Mouse (Mus musculus): ENCODE results near the gene Tctn1.
A peak's percentile ranks its signal among the peaks of the same experiment; 100 is the strongest.

The Tctn1 gene

GRCm38 (mm10) chr5:122263933-122264905 lies at the start of gene Tctn1:
Gene Tctn1, minus strand, starts transcription at chr5:122264460.
- DNase-seq: peak; percentile 91

DNA sequence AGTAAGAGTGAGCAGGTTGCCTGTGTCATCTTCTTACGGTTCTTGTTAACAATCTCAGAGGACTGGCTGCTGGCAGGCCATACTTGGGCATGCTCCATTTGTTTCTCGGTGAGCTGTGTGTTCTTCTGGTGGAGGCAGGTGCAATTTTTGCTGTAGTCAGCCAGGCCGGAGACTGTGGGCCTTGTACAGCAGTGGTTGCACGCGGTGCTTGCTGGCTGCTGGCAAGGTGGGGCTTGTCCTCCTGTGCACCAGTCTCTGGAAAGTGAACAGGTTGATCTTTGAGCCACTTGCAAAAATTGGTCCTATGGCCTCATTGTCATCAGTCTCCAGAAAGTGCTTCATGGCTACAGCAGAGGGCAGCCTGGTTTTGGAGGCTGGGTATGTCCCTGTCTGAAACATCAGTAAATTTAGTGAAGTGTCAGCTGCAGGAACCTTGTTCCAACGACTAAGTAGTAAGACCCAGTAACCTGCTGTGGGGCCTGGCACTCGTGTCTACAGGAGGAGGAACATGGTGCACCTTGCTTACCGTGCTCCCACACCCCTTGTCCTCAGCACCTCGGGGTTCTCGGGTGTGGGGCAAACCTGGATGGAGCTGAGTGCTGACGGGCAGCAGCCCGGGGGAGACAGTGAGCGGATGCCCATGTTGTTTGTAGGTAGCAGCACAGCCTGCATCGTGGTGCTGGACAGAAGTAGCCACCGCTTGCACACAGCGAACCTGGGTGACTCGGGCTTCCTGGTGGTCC lies 48.9 kb upstream of the Tctn1 start:
- no peak for DNase-seq

DNA sequence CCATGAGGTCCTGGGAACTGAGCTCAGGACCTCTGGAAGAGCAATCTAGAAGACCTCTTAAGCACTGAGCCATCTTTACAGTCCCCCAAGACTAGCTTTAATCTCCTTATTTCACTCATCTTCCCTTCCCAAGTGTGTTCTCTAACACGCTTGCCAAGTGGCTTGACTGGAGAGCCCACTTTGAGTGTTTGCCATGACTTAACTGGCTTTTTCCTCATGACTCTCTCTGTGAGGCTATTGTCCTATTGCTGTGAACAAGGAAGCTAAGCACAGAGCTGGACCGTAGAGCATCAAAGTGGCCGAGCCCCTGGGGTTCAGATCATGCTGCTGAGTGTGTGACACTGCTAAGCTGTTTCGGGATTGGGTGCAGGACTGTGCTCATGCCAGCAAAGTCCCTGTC lies 48.1 kb upstream of the Tctn1 start:
- DNase-seq: no peak

GRCm38 (mm10) chr5:122311692-122312091 lies 47.4 kb upstream of the Tctn1 start:
- no peak for DNase-seq

GRCm38 (mm10) chr5:122310699-122311098 lies 46.4 kb upstream of the Tctn1 start:
- no peak for DNase-seq

DNA sequence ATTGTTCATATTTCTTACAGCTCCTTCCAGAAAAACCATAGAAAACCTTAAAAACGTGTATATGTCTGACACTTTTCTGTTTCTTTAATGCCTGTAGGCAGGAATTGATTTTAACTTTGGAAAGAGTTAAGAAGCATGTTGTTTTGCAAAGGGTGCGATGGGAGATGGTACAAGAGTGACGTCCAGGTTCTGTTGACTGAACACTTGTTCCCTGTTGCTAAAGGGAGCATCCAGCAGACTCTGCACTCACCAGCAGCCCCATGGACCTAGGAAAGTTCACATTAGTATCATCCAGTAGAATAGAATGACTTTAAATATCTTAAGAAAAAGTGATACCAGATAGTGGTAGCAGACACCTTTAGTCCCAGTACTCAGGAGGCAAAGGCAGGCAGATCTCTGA lies 42.3 kb upstream of the Tctn1 start:
- no peak for DNase-seq

DNA sequence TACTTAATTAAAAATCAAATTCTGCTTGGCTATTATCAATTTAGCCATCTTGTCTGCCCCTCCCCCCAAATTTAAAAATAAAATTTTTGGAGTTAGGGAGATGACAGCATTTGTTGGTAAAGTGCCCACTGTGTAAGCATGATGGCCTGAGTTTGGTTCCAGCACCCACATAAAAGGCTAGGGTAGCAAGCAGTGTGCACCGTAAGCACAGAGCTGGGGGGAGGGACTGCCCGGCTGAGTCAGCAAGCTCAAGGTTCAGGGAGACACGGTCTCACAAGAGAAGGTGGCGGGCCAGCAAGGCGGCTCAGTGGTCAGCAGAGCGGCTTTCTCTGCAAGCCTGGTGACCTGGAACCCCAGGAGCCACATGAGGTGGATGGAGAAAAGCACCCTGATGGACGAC lies 41.2 kb upstream of the Tctn1 start:
- DNase-seq: no peak

DNA sequence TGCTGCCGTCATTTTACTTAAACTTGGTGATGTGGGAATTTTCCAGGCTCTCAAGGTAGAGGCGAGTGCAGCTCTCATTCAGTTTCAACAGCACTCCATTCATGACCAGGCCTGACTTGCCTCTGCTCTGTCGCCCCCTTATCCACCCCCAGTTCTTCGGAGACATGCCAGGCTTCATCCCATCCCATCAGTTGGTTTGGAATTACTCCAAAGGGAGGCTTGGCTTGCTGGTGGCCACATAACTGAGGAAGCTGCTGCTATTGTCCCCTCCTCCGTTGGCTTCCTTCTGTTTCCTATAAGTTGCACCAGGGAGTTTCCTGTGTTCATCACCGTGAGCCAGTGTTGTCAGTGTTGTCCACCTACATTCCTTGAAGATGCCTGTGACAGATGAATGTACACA lies 40.3 kb upstream of the Tctn1 start:
- no peak for DNase-seq

GRCm38 (mm10) chr5:122303937-122304336 lies 39.7 kb upstream of the Tctn1 start:
- no peak for DNase-seq

GRCm38 (mm10) chr5:122302810-122303745 lies 38.8 kb upstream of the Tctn1 start:
- no peak for DNase-seq

DNA sequence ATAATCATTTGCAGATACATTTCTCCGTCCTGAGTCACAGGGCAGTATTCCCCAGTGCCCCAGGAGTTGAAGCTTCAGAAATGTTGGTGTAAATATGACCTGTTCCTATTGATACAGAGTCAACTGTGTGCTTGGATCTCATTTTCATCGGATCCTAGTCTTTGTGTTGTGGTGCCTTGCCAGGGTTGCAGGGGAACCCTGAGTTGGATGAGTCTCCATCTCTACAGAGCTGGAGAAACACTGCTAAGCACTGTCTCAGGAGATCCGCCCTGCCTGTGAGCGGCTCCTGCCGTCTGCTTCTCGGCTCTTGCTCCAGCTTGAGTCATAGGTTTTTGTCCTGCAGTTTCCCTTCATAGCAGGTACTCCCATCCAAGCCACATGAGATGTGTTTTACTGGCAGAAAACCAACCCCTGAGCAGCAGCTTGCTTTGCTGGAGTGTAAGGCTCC lies 35.8 kb upstream of the Tctn1 start:
- no peak for DNase-seq

DNA sequence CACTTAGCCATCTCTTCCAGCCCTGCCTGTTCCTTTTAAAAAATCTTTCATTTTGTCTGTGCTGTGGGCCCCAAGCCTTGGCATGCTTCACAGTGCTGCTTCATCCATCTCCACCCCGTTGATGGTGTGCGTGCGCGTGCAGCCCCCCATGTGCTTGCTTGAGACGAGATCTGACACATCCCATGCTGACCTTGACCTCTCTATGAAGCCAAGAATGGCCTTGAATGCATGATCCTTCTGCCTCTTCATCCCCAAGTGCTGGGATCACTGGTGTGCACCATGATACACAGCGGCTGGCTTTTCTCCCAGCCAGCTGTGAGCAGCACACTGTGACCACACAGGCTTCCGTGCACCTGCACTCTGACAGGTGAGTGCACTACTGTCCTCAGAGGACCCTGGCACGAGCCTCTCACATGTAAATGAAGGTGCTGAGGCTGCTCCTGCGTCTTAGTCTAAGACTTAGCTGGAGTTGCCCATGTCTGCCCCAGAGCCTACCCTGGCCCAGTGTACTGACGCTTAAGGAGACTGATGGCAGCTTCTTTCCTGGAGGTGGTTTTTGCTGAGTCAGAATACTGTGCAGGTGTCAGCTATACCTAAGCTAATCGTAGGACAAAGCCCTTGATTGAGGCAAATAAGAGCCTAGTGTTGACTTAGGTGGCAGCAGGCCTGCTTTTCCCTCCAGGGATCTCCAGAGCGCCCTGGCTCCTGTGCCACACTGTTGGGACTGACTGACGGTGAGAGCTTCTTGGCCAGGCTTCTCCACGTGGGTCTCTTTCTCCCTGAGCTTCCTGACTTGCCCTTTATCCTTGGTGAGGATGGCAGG lies 31.1 kb upstream of the Tctn1 start:
- no peak for DNase-seq

DNA sequence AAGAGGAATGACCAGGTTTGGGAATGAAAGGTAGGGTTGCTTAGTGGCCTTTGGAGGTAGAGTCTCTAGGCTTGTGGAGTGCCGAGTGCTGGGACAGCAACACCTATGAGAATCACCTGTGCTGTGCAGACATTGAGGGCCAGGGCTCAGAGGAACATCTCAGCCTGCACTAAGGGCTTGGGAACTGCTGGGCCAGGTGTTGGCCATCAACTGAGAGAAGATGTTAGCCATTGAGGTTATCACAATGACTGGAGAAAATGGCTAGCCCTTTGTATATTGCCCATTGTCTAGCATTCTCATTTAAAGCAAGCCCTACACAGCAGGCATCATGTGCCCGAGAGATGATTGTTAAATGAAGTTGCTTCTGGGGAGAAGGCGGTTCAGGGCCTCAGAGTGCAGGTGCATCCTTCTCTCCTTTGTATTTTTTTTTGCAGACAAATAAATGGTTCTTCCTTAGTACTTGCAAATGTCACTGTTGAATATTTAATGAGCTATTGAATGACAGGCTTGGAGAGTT lies 30.0 kb upstream of the Tctn1 start:
- DNase-seq: no peak

GRCm38 (mm10) chr5:122293131-122293530 lies 28.9 kb upstream of the Tctn1 start:
- no peak for DNase-seq

- DNase-seq: no peak
Observed at GRCm38 (mm10) chr5:122291553-122292339, 27.5 kb upstream of the Tctn1 start.

- DNase-seq: no peak
Observed at GRCm38 (mm10) chr5:122291149-122291548, 26.9 kb upstream of the Tctn1 start.

DNA sequence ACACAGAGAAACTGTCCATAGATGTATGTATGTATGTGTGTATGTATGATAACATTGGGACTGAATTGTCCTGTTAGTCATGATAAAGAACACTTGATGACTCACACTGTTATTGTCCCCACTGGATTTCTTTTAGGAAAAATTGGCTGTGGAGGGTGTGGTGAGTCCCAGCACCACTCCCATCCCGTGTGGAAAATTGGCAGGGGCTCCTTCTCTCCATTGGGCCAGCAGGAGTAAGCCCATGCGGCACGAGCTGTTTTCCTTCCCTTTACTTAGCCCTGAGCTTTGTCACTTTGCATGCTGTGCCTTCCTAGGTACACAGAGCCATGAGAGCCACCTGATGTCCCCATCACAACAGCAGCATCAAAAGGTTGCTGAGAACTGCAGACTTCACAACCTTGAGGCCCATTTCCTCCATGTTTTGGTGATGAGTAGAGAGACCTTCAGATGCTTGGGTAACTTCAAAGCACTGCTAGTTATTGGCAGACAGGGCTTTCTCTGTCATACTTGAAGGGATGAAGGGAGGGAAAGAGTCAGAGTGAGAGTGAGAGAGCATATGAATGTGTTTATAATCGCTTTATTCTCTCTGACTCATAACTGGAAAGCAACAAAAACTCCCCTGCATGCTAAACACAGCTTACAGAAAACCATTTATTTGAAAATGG lies 24.0 kb upstream of the Tctn1 start:
- DNase-seq: peak; percentile 36

- DNase-seq: no peak
Observed at GRCm38 (mm10) chr5:122287026-122287425, 22.8 kb upstream of the Tctn1 start.

- no peak for DNase-seq
Observed at GRCm38 (mm10) chr5:122286191-122286590, 21.9 kb upstream of the Tctn1 start.

DNA sequence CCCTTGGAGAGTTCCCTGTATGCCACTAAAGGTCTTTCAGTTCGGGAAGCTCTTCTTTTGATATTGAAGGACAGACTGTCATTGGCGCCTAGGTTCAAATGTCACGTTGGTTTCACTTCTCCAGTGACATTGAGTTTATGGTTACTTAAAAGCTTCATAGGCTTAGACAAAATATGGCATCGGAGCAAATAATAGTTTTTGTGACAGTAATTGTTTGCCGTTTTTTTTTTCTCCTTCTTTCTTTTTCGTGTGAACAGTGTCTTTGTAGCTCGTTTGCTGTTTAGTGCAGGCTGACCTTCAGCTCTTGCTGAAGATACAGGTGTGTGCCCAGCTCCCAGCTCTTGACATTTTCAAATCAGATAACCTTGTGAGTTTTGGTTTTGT lies 21.5 kb upstream of the Tctn1 start:
- no peak for DNase-seq
